Mouse (Mus musculus) left cerebral cortex, postnatal 14 days (tissue): ENCODE measurements around the gene Dyrk1a. TPM values are rescaled to one million over a fixed set of nuclear protein-coding genes. Genes with fewer than 3 reads are reported as not detected.

Experiments
- DNase-seq, 2 experiments: peaks; one replicate each; pipeline ENCODE4 v3.0.0; 2021 to 2022; ENCODE audit warnings: low spot score in 2 of 2, mixed read lengths in 1 of 2
- intact Hi-C: fragments of 180-260 bp; cut with DNase I; formaldehyde crosslinking; loops from one replicate; pipeline ENCODE4 v1.15.1; 2025
- total RNA-seq, 2 experiments: library from RNA; stranded (reverse); gene quantifications; 2 replicates each; pipeline ENCODE4 v1.2.3; 2021

Dyrk1a gene
- total RNA-seq, 2 experiments from 2014 or later = 87.3 to 91.2 TPM

DNA sequence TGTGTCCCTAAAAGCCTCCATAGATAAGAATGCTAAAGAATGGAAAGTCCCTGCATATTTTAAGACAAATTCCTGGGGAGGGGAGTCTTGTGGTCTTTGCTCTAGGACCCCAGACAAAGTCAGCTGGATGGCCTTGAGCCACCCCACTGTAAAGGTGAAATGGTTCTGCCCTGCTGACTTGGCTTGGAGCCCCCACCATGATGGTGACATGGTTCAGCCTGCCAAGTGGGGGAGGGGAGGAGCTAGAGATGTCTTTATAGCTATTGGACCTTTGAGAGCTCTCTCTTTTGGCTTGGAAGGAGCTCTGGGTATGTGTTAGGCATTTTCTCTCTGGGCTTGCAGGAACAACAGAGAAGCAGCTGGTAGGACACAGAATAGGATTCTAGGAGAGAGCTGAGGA lies 17.9 kb upstream of the Dyrk1a start:
- intact Hi-C loops = no loop called here
- DNase-seq = no peak

- intact Hi-C loops = no loop called here
- DNase-seq = no peak
These were observed 14.5 kb upstream of the Dyrk1a start for GRCm38 (mm10) chr16:94555346-94555745.

DNA sequence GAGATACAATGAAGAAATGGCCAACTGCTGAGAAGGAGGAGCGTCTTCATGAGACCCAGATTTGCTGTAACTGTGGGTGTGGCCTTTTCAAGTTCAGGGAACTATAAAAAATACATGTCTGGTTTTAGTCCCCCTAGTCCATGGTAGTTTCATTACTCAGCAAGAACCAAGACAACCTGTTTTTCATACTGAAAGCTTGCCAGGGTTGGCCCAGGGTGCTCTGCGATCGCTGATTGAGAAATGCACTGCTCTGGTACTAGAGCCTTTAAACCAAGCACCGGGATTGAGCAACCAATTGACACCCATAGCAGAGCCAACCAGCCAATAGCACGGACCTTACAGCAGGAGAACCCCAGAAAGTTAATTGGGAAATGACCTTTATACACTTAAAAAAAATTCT lies 13.6 kb upstream of the Dyrk1a start:
- DNase-seq = no peak
- intact Hi-C loops = no loop called here

DNA sequence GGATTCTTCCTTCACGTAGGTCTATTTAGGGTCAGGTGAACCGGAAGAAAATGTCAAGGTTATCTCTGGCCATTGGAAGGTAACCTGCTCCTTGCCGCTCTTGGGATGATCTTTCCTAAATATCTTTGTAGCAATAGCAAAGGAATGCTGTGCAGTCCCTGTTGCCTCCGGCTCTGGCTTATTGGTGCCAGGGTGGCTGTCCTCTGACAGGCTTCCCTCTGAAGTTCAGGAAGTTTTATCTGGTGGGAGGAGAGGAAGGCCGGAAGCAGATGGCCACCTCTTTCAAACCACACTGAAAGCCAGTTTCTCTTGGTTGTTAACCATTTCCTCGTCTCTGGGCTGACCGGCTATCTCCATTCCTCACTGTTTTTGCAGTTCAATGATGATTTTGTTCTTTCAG lies 10.5 kb upstream of the Dyrk1a start:
- DNase-seq = no peak
- intact Hi-C loops = no loop called here

DNA sequence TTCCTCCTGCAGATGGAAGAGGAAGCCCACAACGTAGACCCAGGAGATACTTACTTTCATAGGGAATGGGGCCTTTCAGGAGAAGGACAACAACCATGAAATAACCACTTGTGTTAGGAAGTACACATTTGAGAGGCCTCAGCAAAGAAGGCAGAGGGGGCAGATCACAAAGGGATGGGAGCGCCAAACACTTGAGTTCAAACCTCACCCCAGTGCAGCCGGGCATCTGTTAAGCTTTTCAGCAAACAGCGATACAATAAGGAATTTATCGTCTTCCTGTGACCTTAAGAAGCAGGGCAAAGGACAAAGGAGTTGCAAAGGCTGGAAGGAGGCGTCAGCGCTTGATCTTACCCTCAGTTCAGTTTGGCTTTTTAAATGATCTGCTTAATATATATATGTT lies 10.0 kb upstream of the Dyrk1a start:
- intact Hi-C loops = no loop called here

DNA sequence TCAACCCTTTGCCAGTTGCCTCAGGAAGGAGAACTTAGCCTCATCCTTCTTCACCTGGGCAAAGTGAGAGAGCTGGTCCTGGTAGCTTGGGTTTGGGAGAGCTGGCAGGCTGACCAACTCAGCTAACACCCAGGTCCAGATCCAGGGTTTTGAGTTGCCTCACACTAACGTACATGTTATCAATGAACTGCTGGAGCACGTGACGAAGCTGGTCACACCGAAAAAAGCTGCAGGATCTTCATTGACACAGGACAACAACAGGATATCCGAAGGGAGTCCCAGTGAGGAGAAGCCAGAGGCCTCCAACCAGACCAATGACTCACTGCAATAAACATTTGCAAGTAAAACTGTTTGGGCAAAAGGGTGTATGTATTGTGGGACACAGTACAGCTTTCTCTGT lies 9.2 kb upstream of the Dyrk1a start:
- intact Hi-C loops = no loop called here
- no peak for DNase-seq

More for the DNA sequence above, 10.0 kb upstream of the Dyrk1a start:
- no peak for DNase-seq

- intact Hi-C loops = loop anchor here (5.0 kb wide), 1 partner anchor 99 kb away; no protein-coding TSS in a partner anchor
- DNase-seq = no peak
These were observed 3.7 kb upstream of the Dyrk1a start for GRCm38 (mm10) chr16:94566124-94566523.

DNA sequence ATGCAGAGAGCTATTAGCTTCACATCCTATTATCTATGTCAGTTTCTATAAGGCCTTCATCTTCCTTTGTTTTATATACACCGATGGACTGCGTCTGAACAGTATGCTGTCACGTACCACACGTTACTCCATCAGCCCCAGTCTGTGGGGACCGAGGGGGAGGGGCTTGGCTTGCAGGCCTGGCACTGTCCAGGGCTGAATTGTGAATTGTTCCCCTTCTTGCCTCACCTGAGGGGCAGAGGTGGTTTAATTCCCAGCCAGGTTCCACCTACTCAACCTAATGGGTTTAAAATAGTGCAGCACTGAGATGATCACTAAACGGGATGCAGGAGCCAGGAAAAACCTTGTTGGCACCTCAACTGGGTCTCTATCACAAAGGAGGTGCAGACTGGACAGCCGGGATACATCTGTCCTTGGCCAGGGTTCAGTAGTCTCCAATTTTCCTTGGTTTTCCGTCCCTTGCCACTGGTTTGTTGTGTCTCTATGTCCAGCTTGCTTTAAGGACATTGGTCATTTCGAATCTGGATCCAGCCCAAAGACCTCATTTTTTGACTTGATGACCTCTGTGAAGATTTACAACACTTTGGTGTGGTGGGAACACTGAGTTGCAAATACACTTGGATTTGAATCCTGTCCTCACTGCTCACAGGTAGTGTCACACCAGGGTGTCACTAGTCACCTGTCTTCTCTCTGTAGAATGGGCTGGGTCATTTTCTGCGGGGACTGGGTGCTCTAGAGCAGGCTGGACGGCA lies 2.8 kb upstream of the Dyrk1a start:
- intact Hi-C loops = loop anchor here (5.0 kb wide), 1 partner anchor 100 kb away; no protein-coding TSS in a partner anchor
- DNase-seq = no peak

DNA sequence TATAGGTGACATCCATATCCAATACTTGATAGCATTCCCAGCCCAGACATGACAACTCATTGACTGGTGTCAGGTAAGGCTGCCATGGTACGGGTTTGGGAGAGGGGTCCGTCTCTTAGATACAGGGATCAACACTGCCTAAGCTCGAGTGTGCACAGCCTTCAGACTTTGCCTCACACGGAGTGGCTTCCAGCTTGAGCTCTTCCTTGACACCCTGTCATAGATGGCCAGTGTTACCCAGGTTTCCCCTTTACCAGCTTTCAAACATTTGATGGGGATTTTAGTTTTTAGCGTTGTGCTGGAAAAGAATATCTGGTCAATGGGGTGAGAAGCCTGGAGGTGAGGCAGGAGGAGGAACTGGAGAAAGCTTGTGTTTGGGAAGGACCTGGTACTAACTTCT lies 2.1 kb upstream of the Dyrk1a start:
- DNase-seq = no peak
- intact Hi-C loops = loop anchor here (5.0 kb wide), 1 partner anchor 100 kb away; no protein-coding TSS in a partner anchor

- DNase-seq = peak in 1 of 2 experiments; percentile 70
- intact Hi-C loops = loop anchor here (1.0 to 5.0 kb wide), 2 partner anchors 42 to 101 kb away; partner anchors contain the start of gene Vps26c
These were observed 1.2 kb upstream of the Dyrk1a start for GRCm38 (mm10) chr16:94568335-94569228.

GRCm38 (mm10) chr16:94570361-94571041 lies 691 bp downstream of the Dyrk1a start:
- intact Hi-C loops = loop anchor here (5.0 to 10.0 kb wide), 2 partner anchors 47 to 144 kb away; no protein-coding TSS in a partner anchor
- DNase-seq = peak in 1 of 2 experiments; percentile 42

DNA sequence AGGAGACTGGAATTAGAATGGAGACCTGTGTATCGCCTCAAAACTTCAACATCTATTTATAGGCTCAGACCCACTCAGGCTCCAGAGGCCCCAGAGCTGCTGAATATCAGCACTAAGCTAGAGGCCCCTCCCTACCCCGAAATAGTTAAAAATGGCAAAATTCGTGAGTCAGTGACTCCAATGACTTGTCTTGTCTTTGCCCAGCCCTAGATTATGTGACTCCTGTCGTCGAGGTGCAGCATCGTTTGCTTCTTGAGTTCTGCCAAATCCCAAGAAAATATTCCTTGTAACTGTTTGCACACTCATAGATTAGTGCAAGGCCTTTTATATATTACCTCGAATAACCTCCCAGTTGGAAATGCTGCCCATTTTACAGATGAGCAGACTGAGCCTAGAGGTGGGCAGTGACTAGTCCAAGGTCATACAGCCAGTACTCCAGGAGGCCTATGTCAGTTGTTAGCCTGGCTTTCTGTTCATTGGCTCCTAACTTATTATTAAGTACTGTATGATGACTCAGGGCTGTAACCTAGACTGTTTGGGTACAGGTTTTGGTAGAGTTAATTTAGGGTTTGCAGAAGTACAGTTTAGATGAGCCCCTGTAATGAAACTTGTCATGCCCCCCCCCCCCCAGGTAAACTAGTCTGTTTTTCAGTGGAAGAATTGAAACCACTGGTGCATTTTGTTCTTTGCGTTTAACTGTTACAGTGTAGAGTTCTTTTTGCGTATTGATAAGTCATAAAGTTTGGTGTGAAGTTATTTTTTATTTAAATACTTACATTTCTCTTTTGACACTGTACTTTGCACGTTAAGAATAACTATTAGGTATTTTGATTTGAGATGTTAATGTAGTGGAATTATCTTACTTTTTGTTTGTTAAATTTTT lies 1.5 kb downstream of the Dyrk1a start:
- no peak for DNase-seq
- intact Hi-C loops = loop anchor here (5.0 to 10.0 kb wide), 2 partner anchors 46 to 143 kb away; no protein-coding TSS in a partner anchor

- intact Hi-C loops = loop anchor here (5.0 to 10.0 kb wide), 2 partner anchors 45 to 142 kb away; no protein-coding TSS in a partner anchor
- DNase-seq = no peak
These were observed 2.6 kb downstream of the Dyrk1a start for GRCm38 (mm10) chr16:94572422-94572821.

DNA sequence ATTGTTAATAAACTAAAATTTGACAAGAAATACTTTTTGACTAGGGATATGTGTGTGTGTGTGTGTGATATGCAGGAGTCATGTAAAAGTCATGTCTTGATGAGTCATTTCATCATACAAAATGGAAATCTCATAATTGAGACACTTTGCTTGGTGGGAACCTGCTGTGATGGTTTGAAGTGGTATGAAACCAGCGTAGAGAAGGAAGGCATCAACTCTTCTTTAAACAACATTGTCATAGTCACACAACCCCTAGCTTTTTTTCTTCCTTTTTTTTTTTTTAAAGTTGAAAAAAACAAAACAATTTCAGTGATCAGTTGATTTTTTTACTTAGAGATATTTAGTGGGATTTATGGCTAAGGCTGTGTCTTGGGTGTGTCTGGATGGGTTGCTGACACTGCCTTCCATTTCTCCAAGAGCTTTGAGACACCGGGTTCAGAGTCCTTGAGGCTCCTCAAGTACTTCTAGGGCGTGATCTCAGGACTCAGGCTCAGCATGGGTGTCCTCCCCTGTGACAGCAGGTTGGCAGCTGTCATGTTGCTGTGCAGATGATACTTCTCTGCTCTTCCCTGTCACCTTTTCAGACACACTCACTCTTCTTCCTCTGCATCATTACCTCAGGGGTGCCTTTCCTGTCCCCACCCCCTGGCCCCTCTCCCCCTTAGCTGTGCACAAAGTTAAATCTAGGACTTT lies 4.4 kb downstream of the Dyrk1a start:
- DNase-seq = no peak
- intact Hi-C loops = loop anchor here (5.0 to 10.0 kb wide), 2 partner anchors 43 to 141 kb away; no protein-coding TSS in a partner anchor

DNA sequence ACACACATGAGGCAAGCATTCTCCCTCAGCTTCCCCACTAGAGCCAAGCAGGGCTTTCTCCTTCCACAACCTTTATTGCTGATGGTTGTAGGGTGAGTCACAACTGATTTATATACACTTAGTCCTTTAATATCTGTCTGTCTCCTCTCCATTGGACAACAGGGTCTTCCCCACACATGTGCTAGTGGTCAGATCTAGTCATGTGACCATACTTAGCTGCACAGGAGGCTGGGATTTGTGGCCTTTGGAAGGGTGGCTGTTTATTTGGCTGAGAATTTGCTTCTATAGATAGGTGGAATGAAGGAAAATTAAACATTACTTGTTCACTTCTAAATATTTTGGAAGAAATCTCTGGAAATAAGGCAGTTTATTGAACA lies 4.9 kb downstream of the Dyrk1a start:
- intact Hi-C loops = loop anchor here (5.0 to 10.0 kb wide), 2 partner anchors 43 to 140 kb away; no protein-coding TSS in a partner anchor
- DNase-seq = no peak

GRCm38 (mm10) chr16:94575757-94576156 lies 5.9 kb downstream of the Dyrk1a start:
- intact Hi-C loops = loop anchor here (10.0 kb wide), 1 partner anchor 139 kb away; no protein-coding TSS in a partner anchor
- DNase-seq = no peak

DNA sequence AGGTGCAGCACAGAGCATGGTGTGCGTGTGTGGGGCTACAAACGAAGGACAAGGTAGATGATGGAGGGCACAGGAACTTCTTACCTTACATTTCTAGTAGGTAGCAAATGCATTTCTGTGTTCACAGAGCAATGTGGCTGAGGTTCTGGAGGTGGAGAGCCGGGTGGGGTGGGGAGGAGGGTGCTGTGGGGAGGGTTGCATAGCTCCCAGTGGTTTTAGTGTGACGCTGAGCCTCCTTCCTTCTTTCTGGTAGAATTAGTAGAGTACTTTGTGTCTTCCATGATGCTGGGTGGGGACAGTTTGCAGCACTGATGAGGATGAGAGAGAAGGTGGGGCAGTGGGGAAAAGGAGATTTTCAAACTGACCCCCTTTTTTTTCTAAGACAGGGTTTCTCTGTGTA lies 9.5 kb downstream of the Dyrk1a start:
- DNase-seq = no peak
- intact Hi-C loops = loop anchor here (10.0 kb wide), 1 partner anchor 135 kb away; no protein-coding TSS in a partner anchor
